Mouse (Mus musculus): ENCODE measurements around the gene Ndufaf8.

Ndufaf8 gene

DNA sequence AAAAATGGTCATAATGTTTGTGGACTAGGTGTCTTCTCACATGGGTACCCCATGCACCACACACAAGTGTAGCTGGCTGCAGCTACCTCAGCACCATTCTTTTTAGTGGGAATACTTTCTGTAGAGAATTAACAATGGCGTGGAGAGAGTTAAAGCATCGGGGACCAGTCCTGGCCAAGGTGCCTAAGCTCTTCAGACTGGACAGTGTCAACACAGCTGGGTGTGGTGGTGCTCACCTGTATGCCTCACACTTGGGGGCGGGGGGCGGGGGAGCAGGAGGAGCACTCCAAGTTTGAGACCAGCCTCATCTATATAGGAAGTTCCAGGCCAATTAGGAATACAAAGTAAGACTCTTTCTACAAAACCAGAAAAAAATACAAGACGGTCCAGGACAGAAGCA, 35.4 kb downstream of the Ndufaf8 start:
- DNase-seq (ENCODE audit: extremely low read depth, low read depth, low spot score) = no peak

DNA sequence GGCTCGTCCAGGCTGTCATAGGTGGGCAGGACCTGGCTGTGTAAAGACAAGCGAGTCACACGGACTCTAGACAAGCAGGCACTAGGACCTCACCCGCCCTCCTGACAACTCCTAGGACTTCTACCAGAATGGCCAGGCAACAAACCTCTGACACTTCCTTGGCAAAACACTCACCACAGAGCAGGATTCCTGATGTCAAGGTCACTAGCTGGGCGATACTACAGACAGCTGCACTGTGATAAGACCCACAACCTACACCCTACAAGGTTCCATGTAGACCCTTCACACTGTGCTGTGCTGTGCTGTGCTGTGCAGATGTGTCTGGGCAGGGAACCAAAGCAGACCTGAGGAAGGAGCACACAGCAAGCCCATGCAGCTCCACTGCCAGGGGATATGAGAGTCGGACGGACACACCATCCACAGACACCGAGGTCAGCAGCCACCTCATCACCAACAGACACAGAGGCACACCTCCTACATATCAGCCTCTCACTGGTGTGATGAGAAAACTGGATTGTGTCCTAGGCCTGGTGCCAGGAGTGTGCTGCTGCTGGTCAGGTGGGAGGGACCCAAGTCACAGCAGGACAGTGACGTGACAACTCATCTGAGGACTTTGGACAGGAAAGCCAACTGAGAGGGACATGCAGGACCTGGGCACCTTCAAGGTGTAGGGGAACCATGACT, 36.3 kb downstream of the Ndufaf8 start:
- DNase-seq (ENCODE audit: extremely low read depth, low read depth, low spot score) = no peak

DNA sequence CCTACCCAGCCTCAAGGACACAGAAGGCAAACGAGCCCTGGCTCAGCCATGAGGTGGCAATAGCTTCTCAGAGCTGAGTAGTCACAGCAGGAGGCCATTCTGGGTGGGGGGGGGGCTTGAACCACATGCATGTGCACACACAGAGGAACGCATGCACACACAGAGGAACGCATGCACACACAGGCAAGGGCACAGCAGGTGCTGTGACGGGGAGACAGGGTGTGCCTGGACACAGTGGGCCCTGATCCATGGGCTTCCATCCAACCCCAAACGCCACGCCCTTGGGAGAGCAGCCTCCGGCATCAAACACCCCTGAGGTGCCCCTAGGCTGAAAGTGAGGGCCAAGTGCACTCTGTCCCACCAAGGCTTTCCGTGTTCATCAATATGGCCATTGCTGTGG, 37.5 kb downstream of the Ndufaf8 start:
- no peak for DNase-seq (ENCODE audit: extremely low read depth, low read depth, low spot score)

DNA sequence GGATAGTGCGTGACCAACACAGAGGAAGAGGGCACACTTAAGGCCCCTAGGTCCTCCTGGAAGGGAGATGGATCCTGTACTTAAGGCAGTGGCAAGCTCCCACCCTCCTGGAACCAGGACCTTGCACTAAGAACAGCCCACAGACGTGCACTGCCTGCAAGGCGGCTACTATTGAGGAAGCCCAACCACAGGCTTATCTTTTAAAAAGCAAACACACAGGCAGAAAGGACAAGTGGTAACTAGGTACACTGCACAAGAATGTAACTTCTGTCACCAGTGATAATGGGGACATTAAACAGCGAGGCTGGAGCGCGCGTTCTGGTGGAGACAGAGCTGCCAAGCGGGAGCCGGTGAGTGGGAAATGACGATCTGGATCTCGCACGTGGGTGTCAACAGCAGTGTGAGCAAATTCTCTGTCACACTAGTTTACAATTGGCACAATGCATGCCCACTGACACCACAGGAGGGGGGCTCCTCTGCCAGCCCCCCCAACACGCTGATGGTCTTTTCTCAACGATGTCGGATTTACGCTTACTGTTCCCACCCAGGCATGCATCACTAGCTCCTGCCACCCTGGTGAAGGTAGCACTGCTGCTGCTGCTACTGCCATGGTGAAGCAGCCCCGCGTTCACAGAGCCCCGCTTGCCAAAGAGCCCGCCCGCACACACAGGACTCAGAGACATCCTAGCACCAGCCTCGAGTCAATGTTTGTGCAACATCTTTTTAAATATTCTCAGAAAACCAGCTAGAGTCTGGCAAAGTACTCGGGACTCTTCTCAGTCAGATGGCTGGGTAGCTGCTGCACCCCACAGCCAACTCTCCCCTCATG, 38.3 kb downstream of the Ndufaf8 start:
- DNase-seq (ENCODE audit: extremely low read depth, low read depth, low spot score) = no peak

DNA sequence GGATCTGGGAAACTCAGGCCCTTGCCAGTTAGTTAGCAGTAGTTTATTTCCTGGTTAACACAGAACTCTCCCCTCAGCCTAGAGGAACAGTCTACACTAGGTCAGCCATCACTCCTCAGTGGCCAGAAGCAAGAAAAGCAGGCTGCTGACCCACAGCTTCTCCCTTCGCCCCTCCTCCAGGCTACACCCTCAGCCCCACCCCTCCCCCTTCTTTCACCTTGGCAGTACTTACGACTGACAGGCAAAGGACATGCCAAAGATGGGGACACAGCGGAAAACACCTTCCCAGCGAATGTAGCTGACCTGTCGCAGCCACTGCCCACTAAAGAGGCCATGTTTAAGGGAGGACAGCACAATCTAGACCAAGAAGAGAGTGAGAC, 38.9 kb downstream of the Ndufaf8 start:
- DNase-seq (ENCODE audit: extremely low read depth, low read depth, low spot score) = no peak

DNA sequence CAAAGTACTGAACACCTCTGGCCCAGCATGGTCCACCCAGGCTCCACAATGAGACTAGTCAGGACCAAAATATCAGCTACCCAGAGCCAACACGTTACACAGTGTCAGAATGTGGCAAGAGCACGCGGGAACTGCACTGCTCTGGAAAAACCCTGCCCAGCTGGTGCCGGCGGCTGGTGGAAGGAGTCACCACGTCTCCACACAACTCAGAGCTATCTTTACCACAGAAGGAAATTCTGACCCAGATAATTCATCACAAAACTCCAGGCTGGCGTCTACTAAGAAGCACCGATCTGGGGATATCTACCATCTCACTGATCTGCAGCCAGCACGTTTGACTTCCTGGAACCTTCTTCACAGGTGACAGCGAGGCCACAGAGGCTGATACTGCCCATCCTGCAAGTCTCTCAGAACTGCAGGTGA, 40.6 kb downstream of the Ndufaf8 start:
- DNase-seq (ENCODE audit: extremely low read depth, low read depth, low spot score) = no peak

DNA sequence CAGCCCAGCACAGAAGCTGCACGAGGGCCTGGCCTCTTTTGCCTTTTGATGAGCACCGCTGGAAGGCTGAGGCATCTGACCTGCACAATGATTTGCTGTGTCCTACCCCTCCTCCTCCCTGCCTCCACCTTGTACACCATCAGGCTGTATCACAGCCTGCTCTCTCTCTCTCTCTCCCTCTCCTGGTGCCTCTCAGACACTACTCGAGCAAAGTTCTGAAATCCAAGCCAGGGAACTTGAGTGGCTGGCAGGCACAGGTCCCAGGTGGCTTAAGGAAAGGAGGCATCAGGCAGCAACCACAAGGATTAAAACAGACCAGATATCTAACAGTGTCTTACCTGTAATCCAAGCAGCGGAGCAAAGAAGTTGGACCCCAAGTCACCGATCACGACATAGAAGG, 41.5 kb downstream of the Ndufaf8 start:
- DNase-seq (ENCODE audit: extremely low read depth, low read depth, low spot score) = no peak

DNA sequence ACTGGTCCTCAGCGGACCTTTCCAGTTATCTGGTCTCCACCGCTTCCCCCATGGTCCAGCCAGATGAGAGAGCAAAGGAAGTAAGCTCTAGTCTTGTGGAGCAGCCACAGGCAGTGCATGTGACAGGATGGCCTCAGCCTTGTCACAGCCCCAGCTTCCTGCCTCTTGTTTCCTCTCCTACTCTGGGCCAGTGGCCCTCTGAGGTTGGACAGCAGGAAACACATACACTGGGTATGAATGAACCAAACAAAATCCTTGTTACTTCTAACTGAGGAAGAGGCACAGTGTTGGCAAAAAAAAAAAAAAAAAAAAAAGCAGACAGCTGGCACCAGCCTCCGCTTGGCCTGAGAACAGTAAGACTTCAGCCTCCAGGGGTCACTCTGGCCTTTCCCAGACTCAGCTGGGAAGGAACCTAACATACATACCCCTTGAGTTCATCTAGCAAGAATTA, 43.9 kb downstream of the Ndufaf8 start:
- DNase-seq (ENCODE audit: extremely low read depth, low read depth, low spot score) = no peak

DNA sequence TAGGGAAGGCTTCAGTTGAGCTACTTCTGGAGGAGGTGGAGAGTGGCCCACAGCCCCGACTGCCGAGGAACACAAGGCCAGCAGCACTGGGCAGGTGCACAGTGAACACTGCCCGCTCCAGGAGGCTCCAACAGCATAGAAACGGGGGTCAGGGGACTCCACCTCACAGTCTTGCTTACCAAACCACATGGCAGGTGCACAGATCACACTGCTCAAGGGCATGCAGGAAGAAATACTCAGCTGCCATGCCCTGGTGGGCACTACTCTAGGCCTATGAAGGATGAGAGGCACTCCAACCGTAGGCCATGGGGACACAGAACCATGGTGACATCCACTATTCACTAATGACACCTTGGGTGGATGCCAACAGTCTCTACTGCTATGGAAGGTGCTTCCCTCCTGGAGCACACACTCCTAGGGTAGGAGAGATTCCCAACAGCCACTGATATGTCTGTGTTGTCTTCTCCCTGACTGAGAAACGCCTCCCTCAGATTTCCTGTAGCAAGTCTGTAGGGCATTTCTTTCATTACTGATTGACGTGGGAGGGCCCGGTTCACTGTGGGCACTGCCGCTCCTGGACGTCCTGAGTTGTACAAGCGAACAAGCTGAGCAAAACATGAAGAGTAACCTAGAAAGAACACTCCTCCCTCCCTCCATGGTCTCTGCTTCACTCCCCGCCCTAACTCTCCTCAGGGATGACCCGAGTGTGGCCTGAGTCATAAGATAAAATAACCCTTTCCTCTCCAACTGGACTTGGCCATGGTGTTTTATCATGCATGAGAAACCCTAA, 45.2 kb downstream of the Ndufaf8 start:
- DNase-seq (ENCODE audit: extremely low read depth, low read depth, low spot score) = no peak

DNA sequence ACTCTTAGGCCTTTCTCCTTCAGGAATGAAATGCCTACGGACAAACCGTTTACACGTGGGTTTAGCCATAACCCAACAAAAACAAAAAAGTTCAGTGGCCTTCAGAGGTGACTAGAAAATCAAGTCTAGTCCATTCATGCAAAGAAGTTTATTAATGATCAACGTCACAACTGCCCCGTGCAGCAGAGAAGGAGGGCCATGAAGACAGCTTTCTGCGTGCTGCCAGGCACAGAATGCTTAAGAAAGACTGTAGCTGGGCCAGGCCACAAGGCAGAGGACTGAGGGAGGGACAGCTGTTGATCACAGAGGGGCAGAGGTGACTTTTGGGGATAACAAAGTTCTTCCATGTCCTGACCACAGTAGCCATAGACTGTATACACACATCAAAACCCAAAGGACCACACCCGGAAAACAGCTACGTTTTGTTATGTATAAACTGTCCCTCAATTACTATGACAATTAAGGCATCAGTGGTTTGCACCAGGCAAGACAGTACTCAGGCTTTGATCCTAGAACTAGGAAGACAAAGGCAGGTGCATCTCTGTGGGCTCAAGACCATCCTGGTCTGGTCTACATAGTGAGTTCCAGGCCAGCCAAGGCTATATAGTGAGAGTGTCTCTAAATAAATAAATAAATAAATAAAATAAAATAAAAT, 49.6 kb downstream of the Ndufaf8 start:
- DNase-seq (ENCODE audit: extremely low read depth, low read depth, low spot score) = no peak

DNA sequence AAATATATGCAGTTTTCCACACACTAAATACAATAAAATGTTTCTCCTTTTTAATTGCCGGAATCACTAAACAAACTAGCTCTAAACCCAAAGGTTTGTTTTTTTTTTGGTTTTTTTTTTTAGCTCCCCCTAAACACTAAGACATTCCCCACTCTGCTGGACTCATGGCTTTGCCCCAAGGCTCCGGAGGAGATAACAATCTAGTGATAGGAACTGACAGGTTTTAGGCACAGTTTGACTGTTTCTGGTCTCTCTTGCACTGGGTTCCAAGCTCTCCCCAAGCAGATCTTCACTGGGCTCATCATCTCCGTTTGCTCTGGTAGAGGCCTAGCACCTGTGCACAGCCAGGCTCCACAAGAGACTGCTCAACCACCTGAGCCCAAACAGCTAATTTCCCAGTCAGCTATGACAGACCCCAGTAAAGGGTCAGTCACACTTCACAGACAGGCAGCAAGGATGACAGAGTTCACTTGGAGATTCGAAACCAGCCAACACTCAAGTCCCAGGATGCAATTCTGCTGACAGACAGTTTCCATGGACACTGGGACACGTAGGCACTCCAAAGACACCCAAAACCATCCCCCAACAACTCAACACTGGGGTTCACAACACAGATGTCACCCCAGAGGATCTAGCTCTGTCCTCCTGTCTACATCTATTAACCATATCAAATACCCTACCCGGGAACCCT, 50.9 kb downstream of the Ndufaf8 start:
- no peak for DNase-seq (ENCODE audit: extremely low read depth, low read depth, low spot score)

Data from fat pad, adult 2 months (tissue).